Mouse (Mus musculus) gastrocnemius, adult 2 months (tissue): ENCODE data around the gene Plcb3. TPM values are rescaled to one million over a fixed set of nuclear protein-coding genes. Genes with fewer than 3 reads are reported as not detected.

Experiments used
- DNase-seq: peaks from one replicate; pipeline ENCODE4 v3.0.0; 2022
- H3K27ac ChIP-seq: fragments of 200-600 bp; 2 replicates; pipeline ENCODE4 v1.8.1; 2022; ENCODE audit warnings: mild to moderate bottlenecking
- H3K4me3 ChIP-seq: fragments of 200-600 bp; 2 replicates; pipeline ENCODE4 v1.8.1; 2022; ENCODE audit warnings: mild to moderate bottlenecking, moderate library complexity
- CTCF ChIP-seq: fragments of 200-600 bp; IDR thresholded peaks from 2 replicates; pipeline ENCODE4 v1.8.1; 2022; ENCODE audit warnings: antibody characterized with exemption, mild to moderate bottlenecking, moderate library complexity
- intact Hi-C: fragments of 180-260 bp; cut with DNase I; formaldehyde crosslinking; loops from one replicate; pipeline ENCODE4 v1.15.1; 2025
- long read RNA-seq, 2 experiments: library from polyadenylated mRNA; stranded (forward); transcript quantifications; one replicate each; pipeline ENCODE4 v2.0.0; 2021
- total RNA-seq, 2 experiments: library from RNA; stranded (reverse); gene quantifications; 2 replicates each; pipeline ENCODE4 v1.2.3; 2021

The Plcb3 gene
- 10 to 100 TPM in 1 of 2 experiments, 1 to 10 TPM in 1; 9.1 to 11.0 TPM for total RNA-seq
- long read RNA-seq, experiment 1, full-length matches to known transcripts, result 44 of 51 reads
- long read RNA-seq, experiment 1, partial matches to known transcripts, result 3 of 51 reads
- long read RNA-seq, experiment 1, other reads (novel, unspliced or antisense), result 4 of 51 reads
- long read RNA-seq, experiment 2, full-length matches to known transcripts, result 24 of 30 reads
- long read RNA-seq, experiment 2, partial matches to known transcripts, result 0 of 30 reads
- long read RNA-seq, experiment 2, other reads (novel, unspliced or antisense), result 6 of 30 reads

DNA sequence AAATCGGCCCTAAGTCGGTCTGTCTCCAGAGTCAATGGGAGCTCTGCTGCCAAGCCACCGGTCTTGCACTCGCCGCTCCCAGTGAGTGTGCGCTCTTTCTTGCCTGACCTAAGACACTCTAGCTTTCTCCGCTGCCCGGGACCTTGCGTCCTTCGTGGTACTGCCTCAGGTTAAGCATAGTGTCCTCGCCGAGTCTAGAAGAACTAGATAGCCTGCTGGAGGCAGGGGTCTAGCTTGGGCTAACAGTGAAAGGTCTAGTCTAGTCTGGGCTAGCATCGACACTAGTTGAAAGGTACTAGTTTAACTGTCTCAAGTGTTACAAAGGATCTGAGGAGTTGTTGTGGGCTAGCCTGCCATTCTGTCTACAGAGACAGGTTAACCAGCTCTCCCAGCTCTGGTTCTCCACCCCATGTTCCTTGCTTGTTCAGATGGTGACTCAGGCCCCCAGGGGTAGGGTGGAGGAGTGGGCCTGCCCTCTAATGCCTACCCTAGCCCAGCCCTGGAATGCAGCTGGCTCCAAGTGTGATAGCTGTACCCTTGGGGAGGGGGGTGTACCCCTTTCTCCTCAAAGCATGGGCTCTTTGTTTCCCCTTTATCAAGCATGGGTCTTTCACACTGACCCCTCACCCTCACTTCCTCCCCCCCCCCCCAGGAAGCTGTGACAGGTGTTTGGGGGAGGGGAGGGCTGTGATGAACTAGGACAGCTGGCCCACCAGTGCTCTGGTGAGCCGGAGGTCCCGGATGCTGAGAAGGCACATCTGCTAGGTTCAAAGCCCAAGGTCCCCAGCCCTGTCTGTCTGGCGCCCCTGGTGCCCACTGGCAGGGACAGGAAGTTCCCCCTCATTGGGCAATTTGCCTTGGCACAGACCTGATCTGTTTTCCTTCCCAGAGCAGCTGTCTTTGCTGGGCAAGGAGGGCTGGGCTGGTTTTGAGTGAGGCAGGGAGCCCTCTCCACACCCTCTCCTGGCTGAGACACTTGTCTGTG is at the start of gene Plcb3:
Gene Plcb3 (minus strand): TSS at position 934 of the 985 bp plus-strand sequence.
- Histone ChIP-seq H3K27ac (peak within 1 kb of the TSS; percentile 100), H3K4me3 (peak within 1 kb of the TSS; percentile 95)
- DNase-seq, result peak; percentile 89
- peak; percentile 24; the same call in 1 of the 2 replicates for TF ChIP-seq CTCF
- intact Hi-C loops, result no loop called here

GRCm38 (mm10) chr19:7020224-7020641 is 44.0 kb upstream of the Plcb3 start:
- peak; percentile 53 for DNase-seq
- peak; percentile 68 for TF ChIP-seq CTCF
- intact Hi-C loops, result loop anchor here (1.0 kb wide), 1 partner anchor 96 kb away; no protein-coding TSS in a partner anchor
- peak overlapping the region; percentile 38 for H3K27ac ChIP-seq
- no peak overlapping the region for H3K4me3 ChIP-seq

- Histone ChIP-seq H3K4me3 (peak within 1 kb of the TSS; percentile 51), H3K27ac (peak within 1 kb of the TSS; percentile 59)
- TF ChIP-seq CTCF, result no peak
- intact Hi-C loops, result no loop called here
- DNase-seq, result peak; percentile 40
These were observed 42.9 kb upstream of the Plcb3 start, which contains the start of gene Fermt3 for GRCm38 (mm10) chr19:7019191-7019590. Gene Fermt3, minus strand, starts transcription at chr19:7019469.

- intact Hi-C loops, result no loop called here
These were observed 42.3 kb upstream of the Plcb3 start for GRCm38 (mm10) chr19:7018546-7018945.

DNA sequence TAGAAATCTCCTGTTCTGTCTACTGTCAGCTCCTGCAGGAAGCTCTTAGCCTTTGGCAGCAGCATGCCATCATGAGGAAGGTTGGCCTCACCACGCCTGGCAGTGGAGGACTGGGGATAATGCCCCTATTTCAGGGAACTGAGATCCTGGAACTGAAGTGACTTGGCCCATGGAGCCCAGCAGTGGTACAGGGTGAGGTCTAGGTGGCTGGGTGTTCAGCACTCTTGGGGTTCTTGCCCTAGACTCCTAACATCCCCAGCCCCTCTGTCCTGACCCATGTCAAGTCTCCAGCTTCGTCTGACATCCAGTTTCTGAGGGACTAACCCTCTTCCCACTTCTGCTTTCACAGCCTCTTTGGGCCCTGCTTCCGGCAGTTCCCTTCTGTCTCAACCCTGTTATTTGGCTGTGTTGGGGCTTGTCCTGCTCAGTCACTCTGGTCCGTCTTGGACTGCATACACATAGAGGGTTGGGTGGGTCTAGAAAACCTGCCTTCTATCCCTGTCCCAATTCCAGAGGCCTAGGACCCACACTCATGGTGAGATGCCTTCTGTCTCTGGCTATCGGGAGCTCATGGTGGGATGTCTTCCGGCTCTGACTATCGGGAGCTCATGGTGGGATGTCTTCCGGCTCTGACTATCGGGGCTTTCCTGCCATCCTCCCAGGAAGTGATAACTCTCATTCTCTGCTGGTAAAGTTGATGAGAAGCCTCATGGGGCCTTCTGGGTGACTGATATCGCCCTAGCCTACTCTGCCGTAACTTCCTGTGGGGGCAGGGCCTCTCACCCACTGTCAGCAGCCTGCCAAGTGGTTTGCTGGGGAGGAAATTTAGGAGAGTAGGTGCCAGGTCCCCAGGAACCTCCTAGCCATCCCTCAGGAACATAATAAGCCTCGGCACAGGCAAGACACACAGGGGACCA is 41.5 kb upstream of the Plcb3 start:
- intact Hi-C loops, result no loop called here
- Histone ChIP-seq H3K27ac (0 out of 2 replicates have a peak overlapping the region, but pooled peaks have one; percentile 4), H3K4me3 (peak overlapping the region; percentile 51)
- DNase-seq, result no peak
- TF ChIP-seq CTCF, result no peak

More at GRCm38 (mm10) chr19:7018546-7018945, 42.3 kb upstream of the Plcb3 start:
- DNase-seq, result no peak
- Histone ChIP-seq H3K4me3 (peak overlapping the region; percentile 51), H3K27ac (peak overlapping the region; percentile 59; the same call in 1 of the 2 replicates)
- TF ChIP-seq CTCF, result no peak

DNA sequence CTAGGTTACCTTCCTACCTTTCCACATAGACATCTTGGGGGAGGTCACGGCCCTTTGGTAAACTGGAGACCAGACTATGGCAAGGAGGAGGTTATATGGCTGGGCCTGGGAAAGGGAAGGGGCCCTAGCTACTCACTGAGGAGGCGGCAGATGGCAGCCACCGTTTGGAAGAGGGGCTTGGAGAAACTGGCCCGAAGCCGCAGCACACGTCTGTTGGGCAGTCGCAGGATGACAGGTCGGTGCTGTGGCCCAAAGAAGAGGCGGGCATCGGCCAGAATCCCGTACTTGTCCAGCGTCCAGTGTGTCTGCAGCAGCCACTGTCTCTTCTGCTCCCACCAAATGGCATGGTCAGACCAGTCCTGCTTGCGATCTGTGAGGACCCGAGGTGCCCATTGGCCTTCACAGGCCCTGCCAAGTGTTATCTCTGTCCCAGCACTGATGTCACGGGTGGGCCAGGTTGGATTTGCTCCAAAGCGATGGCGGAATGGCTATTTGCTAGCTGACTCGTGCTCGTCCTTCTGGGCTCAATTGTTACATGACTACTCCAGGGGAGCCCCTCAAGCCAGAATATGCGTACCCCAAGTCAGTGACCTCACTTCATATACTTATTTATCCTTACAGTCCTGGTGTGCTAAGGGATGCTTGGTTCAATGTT is 38.3 kb upstream of the Plcb3 start:
- no peak for TF ChIP-seq CTCF
- intact Hi-C loops, result no loop called here
- Histone ChIP-seq H3K4me3 (no peak overlapping the region), H3K27ac (no peak overlapping the region)
- no peak for DNase-seq

GRCm38 (mm10) chr19:7013984-7014383 is 37.7 kb upstream of the Plcb3 start:
- DNase-seq, result no peak
- Histone ChIP-seq H3K27ac (no peak overlapping the region), H3K4me3 (no peak overlapping the region)
- intact Hi-C loops, result no loop called here
- no peak for TF ChIP-seq CTCF

DNA sequence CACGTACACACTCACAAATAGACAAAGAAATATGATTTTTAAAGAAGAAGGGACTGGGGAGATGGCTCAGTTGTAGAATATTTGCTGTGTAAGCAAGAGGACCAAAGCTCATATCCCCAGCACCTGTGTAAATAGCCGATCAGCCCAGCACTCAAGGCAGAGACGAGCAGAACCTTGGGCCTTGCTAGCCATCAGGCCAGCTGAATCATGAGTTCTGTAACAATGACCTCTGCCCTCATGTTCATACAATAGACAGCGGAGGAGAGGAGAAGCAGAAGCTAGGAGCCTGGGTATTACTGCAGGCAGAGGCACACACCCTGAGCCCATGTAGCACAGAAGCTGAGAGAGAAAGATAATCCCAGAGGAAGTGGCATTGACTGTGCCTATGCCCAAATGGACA is 36.2 kb upstream of the Plcb3 start:
- H3K4me3 ChIP-seq, result no peak overlapping the region
- TF ChIP-seq CTCF, result no peak
- intact Hi-C loops, result no loop called here
- no peak overlapping the region for H3K27ac ChIP-seq
- DNase-seq, result no peak

- Histone ChIP-seq H3K4me3 (no peak overlapping the region), H3K27ac (no peak overlapping the region)
- DNase-seq, result no peak
- TF ChIP-seq CTCF, result no peak
- intact Hi-C loops, result no loop called here
These were observed 30.8 kb upstream of the Plcb3 start for GRCm38 (mm10) chr19:7006892-7007593.

GRCm38 (mm10) chr19:6999360-7000063 is 23.2 kb upstream of the Plcb3 start:
- intact Hi-C loops, result no loop called here

More at GRCm38 (mm10) chr19:6999360-7000063, 23.2 kb upstream of the Plcb3 start:
- H3K27ac ChIP-seq, result no peak overlapping the region
- H3K4me3 ChIP-seq, result no peak overlapping the region
- no peak for DNase-seq
- no peak for TF ChIP-seq CTCF
